Comparison of ENCODE assay signal across 29 mouse cellular contexts in genomic region chr5:74011629-74012028, GRCm38 (mm10). TPM values are rescaled to one million over a fixed set of nuclear protein-coding genes. Genes with fewer than 3 reads are reported as not detected.
DNase-seq lines count a peak whose midpoint lies in the region; ATAC-seq lines count a peak whose summit lies in the region.
"Had no signal": no experiment of that assay in that cellular context is flagged by ENCODE, and none has a peak within 500 bp of the region (broad histone marks: within the 10 kb centered on the region; RNA-seq: fewer than 3 reads in every experiment).

No protein-coding gene starts in this region.

- intact Hi-C loops in heart, postnatal 36 days (cut with DNase I) = no loop called here

- H3K27me3 ChIP-seq in midbrain, embryonic 10.5 days (ENCODE audit: low read depth, poor library complexity, severe bottlenecking) = no peaks in the 10 kb centered on the region
- no peaks in the 10 kb centered on the region for H3K27me3 ChIP-seq in midbrain, embryonic 16.5 days (ENCODE audit: control insufficient read depth, insufficient read depth, low read depth, low read length)
- no peaks in the 10 kb centered on the region for H3K27me3 ChIP-seq in kidney, embryonic 14.5 days (ENCODE audit: control insufficient read depth, insufficient read depth, low read length)
- H3K27me3 ChIP-seq: embryonic facial prominence, embryonic 13.5 days; heart, embryonic 12.5 days; hindbrain, embryonic 15.5 days; limb, embryonic 12.5 days; liver, embryonic 15.5 days; neural tube, embryonic 12.5 days; Patski had no signal

- WGBS in midbrain, embryonic 10.5 days = 90% methylated on average over 10 of the region's 10 CpGs
- 82% methylated on average over 10 of the region's 10 CpGs for WGBS in midbrain, embryonic 16.5 days
- WGBS in kidney, embryonic 14.5 days = 54% methylated on average over 10 of the region's 10 CpGs

- H3K4me3 ChIP-seq in midbrain, embryonic 10.5 days = no peak overlapping the region
- H3K4me3 ChIP-seq in midbrain, embryonic 16.5 days (ENCODE audit: low read depth, low read length) = no peak overlapping the region
- H3K4me3 ChIP-seq in kidney, embryonic 14.5 days (ENCODE audit: low read length) = no peak overlapping the region
- H3K4me3 ChIP-seq: embryonic facial prominence, embryonic 13.5 days; heart, embryonic 12.5 days; hindbrain, embryonic 10.5 days; hindbrain, embryonic 15.5 days; limb, embryonic 12.5 days; liver, embryonic 15.5 days; myocyte; neural tube, embryonic 12.5 days had no signal

- H3K36me3 ChIP-seq in midbrain, embryonic 10.5 days = peaks cover 48% of the 10 kb centered on the region
- peaks cover 4% of the 10 kb centered on the region; the same call in 1 of the 2 replicates for H3K36me3 ChIP-seq in midbrain, embryonic 16.5 days (ENCODE audit: control insufficient read depth, insufficient read depth, low read length)
- H3K36me3 ChIP-seq in kidney, embryonic 14.5 days (ENCODE audit: control insufficient read depth, insufficient read depth, low read length) = peaks cover 31% of the 10 kb centered on the region

- H3K27ac ChIP-seq in midbrain, embryonic 10.5 days (replicated peaks) = 0 out of 2 replicates have a peak overlapping the region, but pooled peaks have one; percentile 9
- no peak overlapping the region for H3K27ac ChIP-seq in midbrain, embryonic 16.5 days (ENCODE audit: low read length)
- no peak overlapping the region for H3K27ac ChIP-seq in kidney, embryonic 14.5 days (ENCODE audit: low read depth, low read length)
- H3K27ac ChIP-seq: embryonic facial prominence, embryonic 13.5 days; hindbrain, embryonic 10.5 days; hindbrain, embryonic 15.5 days; limb, embryonic 12.5 days; liver, embryonic 15.5 days; neural tube, embryonic 12.5 days had no signal

- ATAC-seq in midbrain, embryonic 16.5 days = no peak
- ATAC-seq in kidney, embryonic 14.5 days (ENCODE audit: low FRiP score, low TSS enrichment) = peak; percentile 66; the same call in 1 of the 2 replicates
- ATAC-seq: forebrain, postnatal 0 days; inflammation-experienced regulatory T-cells, adult 6 months; Patski had no signal

- H3K4me1 ChIP-seq in midbrain, embryonic 10.5 days = peaks cover 8% of the 10 kb centered on the region; the same call in 1 of the 2 replicates
- no peaks in the 10 kb centered on the region; the same call in 1 of the 2 replicates for H3K4me1 ChIP-seq in midbrain, embryonic 16.5 days (ENCODE audit: control insufficient read depth, insufficient read depth, low read length)
- H3K4me1 ChIP-seq in kidney, embryonic 14.5 days (ENCODE audit: control insufficient read depth, insufficient read depth, low read length) = no peaks in the 10 kb centered on the region
- H3K4me1 ChIP-seq: embryonic facial prominence, embryonic 13.5 days; limb, embryonic 12.5 days; liver, embryonic 15.5 days; neural tube, embryonic 12.5 days had no signal

- no peak overlapping the region for H3K9ac ChIP-seq in midbrain, embryonic 16.5 days (ENCODE audit: low read depth, low read length)
- no peak overlapping the region for H3K9ac ChIP-seq in kidney, embryonic 14.5 days (ENCODE audit: low read depth, low read length)
- H3K9ac ChIP-seq: embryonic facial prominence, embryonic 13.5 days; forebrain, postnatal 0 days; heart, embryonic 12.5 days; hindbrain, embryonic 15.5 days; limb, embryonic 12.5 days; liver, embryonic 15.5 days; lung, embryonic 14.5 days; neural tube, embryonic 12.5 days had no signal

- H3K4me2 ChIP-seq in midbrain, embryonic 16.5 days (ENCODE audit: low read length) = no peak overlapping the region
- no peak overlapping the region for H3K4me2 ChIP-seq in kidney, embryonic 14.5 days (replicated peaks; ENCODE audit: low read depth, low read length)
- H3K4me2 ChIP-seq: embryonic facial prominence, embryonic 13.5 days; heart, embryonic 12.5 days; hindbrain, embryonic 15.5 days; limb, embryonic 12.5 days; liver, embryonic 15.5 days; lung, embryonic 14.5 days; neural tube, embryonic 12.5 days had no signal

- H3K9me3 ChIP-seq in midbrain, embryonic 10.5 days (replicated peaks) = no peaks in the 10 kb centered on the region
- no peaks in the 10 kb centered on the region for H3K9me3 ChIP-seq in midbrain, embryonic 16.5 days (replicated peaks; ENCODE audit: control insufficient read depth, low read length, poor library complexity, severe bottlenecking)
- no peaks in the 10 kb centered on the region for H3K9me3 ChIP-seq in kidney, embryonic 14.5 days (ENCODE audit: control insufficient read depth, low read length)
- H3K9me3 ChIP-seq: embryonic facial prominence, embryonic 13.5 days; G1E; heart, embryonic 12.5 days; hindbrain, embryonic 10.5 days; hindbrain, embryonic 15.5 days; limb, embryonic 12.5 days; liver, embryonic 15.5 days; neural tube, embryonic 12.5 days had no signal

- no peak for DNase-seq in midbrain, embryonic 10.5 days (ENCODE audit: low spot score)
- peak; percentile 89 for DNase-seq in kidney, postnatal 14 days
- no peak for DNase-seq in heart, postnatal 36 days
- no peak for DNase-seq in ovary, postnatal 36 days (ENCODE audit: low spot score)
- DNase-seq in cerebellum, postnatal 14 days = no peak
- DNase-seq: adrenal gland, postnatal 25 days; cerebellum, adult 11-12 months; cerebellum, adult 9-11 months; forebrain, postnatal 0 days; gastrocnemius, postnatal 25 days; heart, adult 11 months; layer of hippocampus, postnatal 36 days; lung, embryonic 14.5 days; lung, postnatal 14 days; thymus, adult 2 months; thymus, postnatal 36 days had no signal

RNA-seq across cellular contexts. Expression of gene Usp46, which starts 56.6 kb away (rescaled TPM):
- 29.7 and 30.1 TPM in 2 replicates for polyA plus RNA-seq in midbrain, embryonic 10.5 days (2016; fragmentation: Nextera tagmentation; extraction: Ambion mirVana)
- polyA plus RNA-seq in midbrain, embryonic 16.5 days (2015; fragmentation: Nextera tagmentation; extraction: Ambion mirVana) = 38.5 and 40.0 TPM in 2 replicates
- 27.6 and 34.5 TPM in 2 replicates for polyA plus RNA-seq in kidney, embryonic 14.5 days (2014; fragmentation: Nextera tagmentation; extraction: Ambion mirVana)
- total RNA-seq in heart, postnatal 36 days (2021) = 10 to 100 TPM; 35.1 TPM
